Mouse (Mus musculus) spleen, adult 2 months (tissue): ENCODE data around the gene 4930524B15Rik.

Source experiments
- CTCF ChIP-seq: fragments of 200-500 bp; IDR thresholded peaks from 2 replicates; pipeline ENCODE4 v1.5.1; 2011; ENCODE audit warnings: mild to moderate bottlenecking, inconsistent platforms; ENCODE audit not compliant: insufficient read depth, insufficient read length, insufficient replicate concordance; ENCODE audit errors: extremely low read depth
- POLR2A ChIP-seq: fragments of 200-500 bp; IDR thresholded peaks from 2 replicates; pipeline ENCODE4 v1.6.1; 2011; ENCODE audit warnings: low read depth, low read length, inconsistent platforms

DNA sequence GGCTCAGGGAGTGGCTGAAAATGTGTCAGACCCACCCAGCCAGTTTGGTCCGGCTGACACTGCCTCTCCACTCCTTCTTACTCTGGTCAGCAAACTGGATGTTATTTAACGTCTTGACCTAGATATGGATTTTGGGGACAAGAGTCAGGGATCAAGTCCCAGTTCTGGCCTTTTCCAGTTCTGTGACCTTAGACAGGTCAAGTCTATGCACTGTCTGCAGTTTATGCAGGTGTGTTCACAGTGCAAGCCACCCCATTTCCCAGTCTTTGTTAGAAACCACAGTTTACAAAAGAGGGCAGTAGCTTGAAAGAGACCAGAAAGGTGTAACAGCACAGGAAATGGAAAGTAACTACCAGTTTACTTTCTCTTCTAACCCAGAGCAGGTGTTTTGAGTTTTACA is 34.3 kb downstream of the 4930524B15Rik start:
- TF ChIP-seq POLR2A (no peak), CTCF (no peak)
